Mouse (Mus musculus) urinary bladder, postnatal 0 days (tissue): ENCODE measurements around the gene Bnc2. TPM values are rescaled to one million over a fixed set of nuclear protein-coding genes. Genes with fewer than 3 reads are reported as not detected.

Source experiments
- polyA plus RNA-seq: library from polyadenylated mRNA; unstranded; fragments of >200 nt; fragmentation: Nextera tagmentation; extraction: Ambion mirVana; gene quantifications from 2 replicates; pipeline ENCODE4 v1.2.1, GENCODE M21; 2015

Bnc2 gene
- polyA plus RNA-seq: 9.5 and 10.5 TPM in 2 replicates

GRCm38 (mm10) chr4:84675171-84675973 is at the start of gene Bnc2:
Bnc2 (minus strand) TSS chr4:84675275.

Other genes starting within 250 kb of the Bnc2 start
- 5.4 and 5.7 TPM in 2 replicates for gene Cntln, start 209.0 kb upstream of the Bnc2 start, polyA plus RNA-seq